ENCODE assay signal across 8 mouse cellular contexts in the genomic region with DNA sequence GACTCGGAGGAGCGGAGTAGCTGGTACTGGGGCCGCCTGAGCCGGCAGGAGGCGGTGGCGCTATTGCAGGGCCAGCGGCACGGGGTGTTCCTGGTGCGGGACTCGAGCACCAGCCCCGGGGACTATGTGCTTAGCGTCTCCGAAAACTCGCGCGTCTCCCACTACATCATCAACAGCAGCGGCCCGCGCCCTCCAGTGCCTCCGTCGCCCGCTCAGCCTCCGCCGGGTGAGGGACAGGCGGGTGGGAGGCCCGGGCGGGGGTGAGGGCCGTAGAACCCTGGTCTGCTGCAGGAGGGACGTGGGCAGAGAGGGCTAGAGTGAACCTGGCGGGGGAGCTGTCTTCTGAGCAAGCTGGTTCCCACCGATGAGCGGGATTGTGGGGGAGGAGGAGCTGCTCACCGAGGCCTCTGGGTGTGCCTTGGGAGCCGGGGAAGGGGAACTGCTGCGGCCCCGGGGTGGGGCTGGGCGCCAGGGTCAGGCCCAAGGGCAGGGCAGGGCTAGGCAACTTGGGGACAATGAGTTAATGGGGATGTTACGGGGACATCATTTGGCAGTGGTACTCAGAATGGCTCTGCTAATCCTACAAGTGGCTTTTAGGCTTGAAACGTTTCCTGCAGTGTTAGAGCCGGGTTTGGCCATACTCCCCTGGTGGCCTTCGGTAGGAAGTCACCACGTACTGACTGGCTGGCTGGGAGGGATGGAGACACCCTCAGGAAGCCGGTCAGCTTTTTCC. TPM values are rescaled to one million over a fixed set of nuclear protein-coding genes. Genes with fewer than 3 reads are reported as not detected.
DNase-seq lines count a peak whose midpoint lies in the region; ATAC-seq and TF ChIP-seq lines count a peak whose summit lies in the region.

No protein-coding gene starts in this region.

- peak overlapping the region; percentile 90 for H3K4me2 ChIP-seq in heart, embryonic 13.5 days
- H3K4me2 ChIP-seq in kidney, embryonic 16.5 days (replicated peaks; ENCODE audit: low read depth, low read length): peak overlapping the region; percentile 79
- H3K4me2 ChIP-seq in neural tube, embryonic 14.5 days (ENCODE audit: low read depth, low read length): peak overlapping the region; percentile 67

- no peak; the same call in 1 of the 2 replicates for TF ChIP-seq POLR2A in embryonic fibroblast, embryonic 13.5 days (IDR thresholded peaks at IDR 0.05; ENCODE audit: low read depth, low read length)

- H3K4me3 ChIP-seq in embryonic fibroblast, embryonic 13.5 days (ENCODE audit: insufficient read depth, low read length): peak overlapping the region; percentile 92
- peak overlapping the region; percentile 100 for H3K4me3 ChIP-seq in heart, embryonic 13.5 days
- peak overlapping the region; percentile 100 for H3K4me3 ChIP-seq in kidney, embryonic 16.5 days (ENCODE audit: low read length)
- peak overlapping the region; percentile 96 for H3K4me3 ChIP-seq in neural tube, embryonic 14.5 days (ENCODE audit: low read depth, low read length)

- peak; percentile 41 for ATAC-seq in activated CD4-positive, CD25-positive, alpha-beta regulatory T cell, adult 4 months
- ATAC-seq in heart, embryonic 13.5 days (ENCODE audit: extremely low read depth, insufficient number of reproducible peaks, low FRiP score, low TSS enrichment): peak; percentile 69
- peak; percentile 82 for ATAC-seq in kidney, embryonic 16.5 days (ENCODE audit: low FRiP score, low TSS enrichment)
- peak; percentile 85 for ATAC-seq in neural tube, embryonic 14.5 days (ENCODE audit: low read depth)

- peaks cover 24% of the 10 kb centered on the region for H3K36me3 ChIP-seq in heart, embryonic 13.5 days
- H3K36me3 ChIP-seq in kidney, embryonic 16.5 days (ENCODE audit: insufficient read depth, low read length): peaks cover 13% of the 10 kb centered on the region
- 0 out of 2 replicates have a peak, but pooled peaks cover 4% of the 10 kb centered on the region for H3K36me3 ChIP-seq in neural tube, embryonic 14.5 days (ENCODE audit: control insufficient read depth, insufficient read depth, low read length)

- H3K9me3 ChIP-seq in heart, embryonic 13.5 days: no peaks in the 10 kb centered on the region
- no peaks in the 10 kb centered on the region for H3K9me3 ChIP-seq in kidney, embryonic 16.5 days (ENCODE audit: low read length)
- H3K9me3 ChIP-seq in neural tube, embryonic 14.5 days (ENCODE audit: control insufficient read depth, low read length): no peaks in the 10 kb centered on the region

- DNase-seq in CD8-positive naive resting alpha-beta T cell, adult 2 months (ENCODE audit: low read depth in 2 of 2, low spot score in 2 of 2): peak; percentile 30 to 47
- peak; percentile 72 to 78 for DNase-seq in lung, adult 18-20 months
- DNase-seq in urinary bladder, postnatal 25 days (ENCODE audit: low spot score): peak; percentile 51

- H3K27me3 ChIP-seq in heart, embryonic 13.5 days (replicated peaks): no peaks in the 10 kb centered on the region
- no peaks in the 10 kb centered on the region for H3K27me3 ChIP-seq in kidney, embryonic 16.5 days (ENCODE audit: insufficient read depth, low read length)
- H3K27me3 ChIP-seq in neural tube, embryonic 14.5 days (ENCODE audit: control insufficient read depth, insufficient read depth, low read length): no peaks in the 10 kb centered on the region

- peaks cover 14% of the 10 kb centered on the region for H3K4me1 ChIP-seq in embryonic fibroblast, embryonic 13.5 days (ENCODE audit: control insufficient read depth, insufficient read depth, low read length)
- H3K4me1 ChIP-seq in heart, embryonic 13.5 days: peaks cover 36% of the 10 kb centered on the region
- peaks cover 21% of the 10 kb centered on the region for H3K4me1 ChIP-seq in kidney, embryonic 16.5 days (ENCODE audit: insufficient read depth, low read length)
- peaks cover 17% of the 10 kb centered on the region for H3K4me1 ChIP-seq in neural tube, embryonic 14.5 days (ENCODE audit: control insufficient read depth, insufficient read depth, low read length)

- TF ChIP-seq CTCF in embryonic fibroblast, embryonic 13.5 days (IDR thresholded peaks at IDR 0.05; ENCODE audit: borderline replicate concordance, insufficient read depth, low read length): no peak

- peak overlapping the region; percentile 99 for H3K9ac ChIP-seq in heart, embryonic 13.5 days
- H3K9ac ChIP-seq in kidney, embryonic 16.5 days (replicated peaks; ENCODE audit: low read length): peak overlapping the region; percentile 98
- H3K9ac ChIP-seq in neural tube, embryonic 14.5 days (replicated peaks; ENCODE audit: low read depth, low read length): peak overlapping the region; percentile 93

- peak overlapping the region; percentile 76 for H3K27ac ChIP-seq in embryonic fibroblast, embryonic 13.5 days (ENCODE audit: insufficient read depth, low read length)
- peak overlapping the region; percentile 99 for H3K27ac ChIP-seq in heart, embryonic 13.5 days (replicated peaks)
- H3K27ac ChIP-seq in kidney, embryonic 16.5 days (ENCODE audit: low read length): peak overlapping the region; percentile 98
- H3K27ac ChIP-seq in neural tube, embryonic 14.5 days (ENCODE audit: low read depth, low read length): peak overlapping the region; percentile 95

- under 1% methylated on average over 43 of the region's 43 CpGs for WGBS in heart, embryonic 13.5 days
- WGBS in kidney, embryonic 16.5 days: 0% methylated on average over 43 of the region's 43 CpGs
- under 1% methylated on average over 41 of the region's 43 CpGs for WGBS in neural tube, embryonic 14.5 days

RNA-seq across cellular contexts. Expression of gene Crk, which starts 0.5 kb away (rescaled TPM):
- polyA plus RNA-seq in activated CD4-positive, CD25-positive, alpha-beta regulatory T cell, adult 4 months (2017; shearing (Covaris generic)): 10 to 100 TPM; 12.0 to 13.8 TPM
- polyA plus RNA-seq in embryonic fibroblast, embryonic 13.5 days (2011; ENCODE audit: insufficient read length, low read depth, missing spikeins): 133 TPM in 2 replicates
- 84.8 and 93.1 TPM in 2 replicates for polyA plus RNA-seq in heart, embryonic 13.5 days (2015; fragmentation: Nextera tagmentation; extraction: Ambion mirVana)
- 133 and 136 TPM in 2 replicates for polyA plus RNA-seq in kidney, embryonic 16.5 days (2015; fragmentation: Nextera tagmentation; extraction: Ambion mirVana)
- 96.5 and 120 TPM in 2 replicates for polyA plus RNA-seq in neural tube, embryonic 14.5 days (2014; fragmentation: Nextera tagmentation; extraction: Ambion mirVana)

RNA-seq across cellular contexts. Expression of gene Myo1c, which starts 29.3 kb away (rescaled TPM):
- polyA plus RNA-seq in activated CD4-positive, CD25-positive, alpha-beta regulatory T cell, adult 4 months (2017; shearing (Covaris generic)): 10 to 100 TPM; 15.7 to 25.1 TPM
- polyA plus RNA-seq in embryonic fibroblast, embryonic 13.5 days (2011; ENCODE audit: insufficient read length, low read depth, missing spikeins): 169 and 247 TPM in 2 replicates
- polyA plus RNA-seq in heart, embryonic 13.5 days (2015; fragmentation: Nextera tagmentation; extraction: Ambion mirVana): 58.4 and 58.7 TPM in 2 replicates
- polyA plus RNA-seq in kidney, embryonic 16.5 days (2015; fragmentation: Nextera tagmentation; extraction: Ambion mirVana): 83.0 and 85.9 TPM in 2 replicates
- polyA plus RNA-seq in neural tube, embryonic 14.5 days (2014; fragmentation: Nextera tagmentation; extraction: Ambion mirVana): 5.2 and 9.7 TPM in 2 replicates

RNA-seq across cellular contexts. Expression of gene Inpp5k, which starts 48.8 kb away (rescaled TPM):
- polyA plus RNA-seq in activated CD4-positive, CD25-positive, alpha-beta regulatory T cell, adult 4 months (2017; shearing (Covaris generic)): 100 to 1,000 TPM; 109 to 120 TPM
- 15.2 and 17.8 TPM in 2 replicates for polyA plus RNA-seq in embryonic fibroblast, embryonic 13.5 days (2011; ENCODE audit: insufficient read length, low read depth, missing spikeins)
- 18.9 and 20.9 TPM in 2 replicates for polyA plus RNA-seq in heart, embryonic 13.5 days (2015; fragmentation: Nextera tagmentation; extraction: Ambion mirVana)
- 33.2 and 34.2 TPM in 2 replicates for polyA plus RNA-seq in kidney, embryonic 16.5 days (2015; fragmentation: Nextera tagmentation; extraction: Ambion mirVana)
- 50.0 and 57.4 TPM in 2 replicates for polyA plus RNA-seq in neural tube, embryonic 14.5 days (2014; fragmentation: Nextera tagmentation; extraction: Ambion mirVana)

RNA-seq across cellular contexts. Expression of gene Ywhae, which starts 53.1 kb away (rescaled TPM):
- 100 to 1,000 TPM; 479 to 486 TPM for polyA plus RNA-seq in activated CD4-positive, CD25-positive, alpha-beta regulatory T cell, adult 4 months (2017; shearing (Covaris generic))
- 662 and 701 TPM in 2 replicates for polyA plus RNA-seq in embryonic fibroblast, embryonic 13.5 days (2011; ENCODE audit: insufficient read length, low read depth, missing spikeins)
- 681 and 729 TPM in 2 replicates for polyA plus RNA-seq in heart, embryonic 13.5 days (2015; fragmentation: Nextera tagmentation; extraction: Ambion mirVana)
- polyA plus RNA-seq in kidney, embryonic 16.5 days (2015; fragmentation: Nextera tagmentation; extraction: Ambion mirVana): 853 and 940 TPM in 2 replicates
- 1,519 and 1,581 TPM in 2 replicates for polyA plus RNA-seq in neural tube, embryonic 14.5 days (2014; fragmentation: Nextera tagmentation; extraction: Ambion mirVana)

Comparison
In these comparisons a context has a peak if more than half of its experiments do, and no peak if none do; other contexts are left out.
1. Peak in every context shown above with its lines: DNase-seq, ATAC-seq, H3K4me3 ChIP-seq and H3K27ac ChIP-seq.